Mouse (Mus musculus) heart, postnatal 0 days (tissue): Measurements from ENCODE around the gene Gcn1l1.

Experiments used
- CTCF ChIP-seq: IDR thresholded peaks from 2 replicates; pipeline ENCODE4 v1.5.1; 2016; ENCODE audit warnings: antibody characterized with exemption, control low read depth, low read depth
- EP300 ChIP-seq: IDR thresholded peaks from 2 replicates; pipeline ENCODE4 v1.6.1; 2016; ENCODE audit warnings: antibody characterized with exemption, low read depth

GRCm38 (mm10) chr5:115653776-115654175 lies 88.7 kb downstream of the Gcn1l1 start:
- TF ChIP-seq EP300 = no peak
- no peak for TF ChIP-seq CTCF
